Mouse (Mus musculus) stomach, embryonic 16.5 days (tissue): ENCODE results near the gene Olfr735. TPM values are rescaled to one million over a fixed set of nuclear protein-coding genes. Genes with fewer than 3 reads are reported as not detected.

ENCODE experiments used
- ATAC-seq: fragments of 200-750 bp; cut with Nextera tagmentation; 2 replicates; pipeline ENCODE4 v1.8.0; 2017; ENCODE audit warnings: moderate number of reproducible peaks, moderate TSS enrichment; ENCODE audit not compliant: insufficient read depth, low FRiP score
- H3K27ac ChIP-seq: fragments of 300-500 bp; sonication (generic); 2 replicates; pipeline ENCODE4 v1.5.1; 2014; ENCODE audit warnings: low read length
- H3K27me3 ChIP-seq: fragments of 300-500 bp; sonication (generic); 2 replicates; pipeline ENCODE4 v1.6.1; 2014; ENCODE audit warnings: low read length, control low read depth, mixed read lengths; ENCODE audit not compliant: control insufficient read depth, insufficient read depth
- H3K36me3 ChIP-seq: fragments of 300-500 bp; sonication (generic); 2 replicates; pipeline ENCODE4 v1.6.1; 2014; ENCODE audit warnings: low read length; ENCODE audit not compliant: control insufficient read depth, insufficient read depth
- H3K4me1 ChIP-seq: fragments of 300-500 bp; sonication (generic); 2 replicates; pipeline ENCODE4 v1.6.1; 2014; ENCODE audit warnings: low read length, control low read depth, mixed read lengths; ENCODE audit not compliant: control insufficient read depth, insufficient read depth
- H3K4me2 ChIP-seq: fragments of 300-500 bp; sonication (generic); 2 replicates; pipeline ENCODE4 v1.6.1; 2014; ENCODE audit warnings: low read depth, low read length, mixed read lengths
- H3K4me3 ChIP-seq: fragments of 300-500 bp; sonication (generic); replicated peaks from 2 replicates; pipeline ENCODE4 v1.5.1; 2014; ENCODE audit warnings: mild to moderate bottlenecking, low read length
- H3K9ac ChIP-seq: fragments of 300-500 bp; sonication (generic); 2 replicates; pipeline ENCODE4 v1.6.1; 2014; ENCODE audit warnings: low read length
- H3K9me3 ChIP-seq: fragments of 300-500 bp; sonication (generic); replicated peaks from 2 replicates; pipeline ENCODE4 v1.6.1; 2016; ENCODE audit warnings: low read length, control low read depth; ENCODE audit not compliant: control insufficient read depth
- WGBS: fragments of 180-500 bp; shearing (Covaris S2); extraction: QIAGEN DNeasy Blood & Tissue Kit; methylation state at CpG from one replicate; pipeline ENCODE4 v1.1.7; 2014; 5-methylcytosine and 5-hydroxymethylcytosine counted together
- polyA plus RNA-seq: library from polyadenylated mRNA; unstranded; fragments of >200 nt; fragmentation: Nextera tagmentation; extraction: Ambion mirVana; gene quantifications from 2 replicates; pipeline ENCODE4 v1.2.1, GENCODE M21; 2015

The Olfr735 gene
- not detected in 2 replicates for polyA plus RNA-seq

- Histone ChIP-seq H3K4me1 (no peaks in the 10 kb centered on the region), H3K27ac (no peak within 1 kb of the TSS), H3K9ac (no peak within 1 kb of the TSS), H3K27me3 (no peaks in the 10 kb centered on the region), H3K4me3 (no peak within 1 kb of the TSS), H3K36me3 (no peaks in the 10 kb centered on the region), H3K4me2 (no peak within 1 kb of the TSS), H3K9me3 (no peaks in the 10 kb centered on the region)
- WGBS: 70% methylated on average over 2 of the region's 2 CpGs
- no peak for ATAC-seq
These were observed at the start of gene Olfr735 for GRCm38 (mm10) chr14:50348796-50349195. Gene Olfr735 (minus strand): TSS chr14:50348872.

- WGBS: 58% methylated on average over 2 of the region's 2 CpGs
- Histone ChIP-seq H3K36me3 (no peaks in the 10 kb centered on the region), H3K4me1 (no peaks in the 10 kb centered on the region), H3K4me3 (no peak within 1 kb of the TSS), H3K9ac (no peak within 1 kb of the TSS), H3K9me3 (no peaks in the 10 kb centered on the region), H3K27ac (no peak within 1 kb of the TSS), H3K27me3 (no peaks in the 10 kb centered on the region), H3K4me2 (no peak within 1 kb of the TSS)
- ATAC-seq: no peak
These were observed 32.2 kb upstream of the Olfr735 start, which contains the start of gene Olfr736 for GRCm38 (mm10) chr14:50380863-50381262. Gene Olfr736 (plus strand): TSS chr14:50381163.

GRCm38 (mm10) chr14:50363561-50363960, 14.9 kb upstream of the Olfr735 start:
- no peak overlapping the region for H3K9ac ChIP-seq
- no peak overlapping the region for H3K4me2 ChIP-seq
- H3K36me3 ChIP-seq: no peaks in the 10 kb centered on the region
- H3K4me1 ChIP-seq: no peaks in the 10 kb centered on the region
- H3K4me3 ChIP-seq: no peak overlapping the region
- H3K27me3 ChIP-seq: no peaks in the 10 kb centered on the region
- H3K27ac ChIP-seq: no peak overlapping the region
- ATAC-seq: no peak
- WGBS: 78% methylated on average over 2 of the region's 2 CpGs
- no peaks in the 10 kb centered on the region for H3K9me3 ChIP-seq

GRCm38 (mm10) chr14:50360480-50360879, 11.8 kb upstream of the Olfr735 start:
- WGBS: 78% methylated on average over 3 of the region's 3 CpGs
- Histone ChIP-seq H3K4me1 (no peaks in the 10 kb centered on the region), H3K27ac (no peak overlapping the region), H3K9me3 (no peaks in the 10 kb centered on the region), H3K27me3 (no peaks in the 10 kb centered on the region), H3K36me3 (no peaks in the 10 kb centered on the region), H3K4me3 (no peak overlapping the region), H3K4me2 (no peak overlapping the region), H3K9ac (no peak overlapping the region)
- ATAC-seq: no peak

GRCm38 (mm10) chr14:50357593-50357992, 8.9 kb upstream of the Olfr735 start, which contains the start of gene Tlr11:
Gene Tlr11 (plus strand): TSS chr14:50357914.
- WGBS: 79% methylated on average over 2 of the region's 2 CpGs

GRCm38 (mm10) chr14:50356725-50357124, 8.1 kb upstream of the Olfr735 start:
- no peak for ATAC-seq
- no peaks in the 10 kb centered on the region for H3K27me3 ChIP-seq
- no peaks in the 10 kb centered on the region for H3K4me1 ChIP-seq
- H3K4me2 ChIP-seq: no peak overlapping the region
- no peak overlapping the region for H3K4me3 ChIP-seq
- WGBS: 62% methylated on average over 2 of the region's 2 CpGs
- no peaks in the 10 kb centered on the region for H3K36me3 ChIP-seq
- no peak overlapping the region for H3K9ac ChIP-seq
- no peaks in the 10 kb centered on the region for H3K9me3 ChIP-seq
- no peak overlapping the region for H3K27ac ChIP-seq

More at GRCm38 (mm10) chr14:50357593-50357992, 8.9 kb upstream of the Olfr735 start, which contains the start of gene Tlr11:
- Histone ChIP-seq H3K27ac (no peak within 1 kb of the TSS), H3K4me1 (no peaks in the 10 kb centered on the region), H3K4me3 (no peak within 1 kb of the TSS), H3K9ac (no peak within 1 kb of the TSS), H3K36me3 (no peaks in the 10 kb centered on the region), H3K27me3 (no peaks in the 10 kb centered on the region), H3K4me2 (no peak within 1 kb of the TSS), H3K9me3 (no peaks in the 10 kb centered on the region)
- ATAC-seq: no peak

- H3K9me3 ChIP-seq: no peaks in the 10 kb centered on the region
- no peak for ATAC-seq
- WGBS: 37% methylated on average over 3 of the region's 3 CpGs
These were observed 3.8 kb upstream of the Olfr735 start for GRCm38 (mm10) chr14:50352438-50352837.

GRCm38 (mm10) chr14:50326661-50327060, 22.0 kb downstream of the Olfr735 start, which contains the start of gene Olfr734:
Gene Olfr734 (minus strand): TSS chr14:50326761.
- WGBS: 58% methylated on average over 1 of the region's 1 CpGs

More at GRCm38 (mm10) chr14:50352438-50352837, 3.8 kb upstream of the Olfr735 start:
- H3K27me3 ChIP-seq: no peaks in the 10 kb centered on the region
- H3K27ac ChIP-seq: no peak overlapping the region
- no peak overlapping the region for H3K4me2 ChIP-seq
- no peaks in the 10 kb centered on the region for H3K4me1 ChIP-seq
- no peaks in the 10 kb centered on the region for H3K36me3 ChIP-seq
- no peak overlapping the region for H3K9ac ChIP-seq
- H3K4me3 ChIP-seq: no peak overlapping the region

GRCm38 (mm10) chr14:50301422-50301821, 47.2 kb downstream of the Olfr735 start, which contains the start of gene Olfr733:
Gene Olfr733 (minus strand): TSS chr14:50301522.
- H3K27me3 ChIP-seq: no peaks in the 10 kb centered on the region
- ATAC-seq: no peak

More at GRCm38 (mm10) chr14:50326661-50327060, 22.0 kb downstream of the Olfr735 start, which contains the start of gene Olfr734:
- ATAC-seq: no peak
- H3K9me3 ChIP-seq: no peaks in the 10 kb centered on the region
- H3K27ac ChIP-seq: no peak within 1 kb of the TSS
- no peaks in the 10 kb centered on the region for H3K27me3 ChIP-seq
- no peaks in the 10 kb centered on the region for H3K36me3 ChIP-seq
- H3K9ac ChIP-seq: no peak within 1 kb of the TSS
- H3K4me2 ChIP-seq: no peak within 1 kb of the TSS
- H3K4me1 ChIP-seq: no peaks in the 10 kb centered on the region
- no peak within 1 kb of the TSS for H3K4me3 ChIP-seq

More at GRCm38 (mm10) chr14:50301422-50301821, 47.2 kb downstream of the Olfr735 start, which contains the start of gene Olfr733:
- no peaks in the 10 kb centered on the region for H3K9me3 ChIP-seq
- no peak within 1 kb of the TSS for H3K4me3 ChIP-seq
- no peak within 1 kb of the TSS for H3K27ac ChIP-seq
- no peaks in the 10 kb centered on the region for H3K4me1 ChIP-seq
- H3K9ac ChIP-seq: no peak within 1 kb of the TSS
- no peak within 1 kb of the TSS for H3K4me2 ChIP-seq
- no peaks in the 10 kb centered on the region for H3K36me3 ChIP-seq
